Mouse (Mus musculus) midbrain, embryonic 13.5 days (tissue): ENCODE data around the gene Zfp354a. TPM values are rescaled to one million over a fixed set of nuclear protein-coding genes. Genes with fewer than 3 reads are reported as not detected.

Experiments used
- ATAC-seq: fragments of 200-750 bp; cut with Nextera tagmentation; 2 replicates; pipeline ENCODE4 v1.8.0; 2017; ENCODE audit warnings: mild to moderate bottlenecking, moderate TSS enrichment, moderate library complexity
- H3K27ac ChIP-seq: fragments of 300-500 bp; sonication (generic); 2 replicates; pipeline ENCODE4 v1.5.1; 2015; ENCODE audit warnings: inconsistent platforms, mild to moderate bottlenecking, moderate library complexity
- H3K27me3 ChIP-seq: fragments of 300-500 bp; sonication (generic); 2 replicates; pipeline ENCODE4 v1.6.1; 2015; ENCODE audit warnings: mild to moderate bottlenecking, inconsistent platforms
- H3K36me3 ChIP-seq: fragments of 300-500 bp; sonication (generic); 2 replicates; pipeline ENCODE4 v1.6.1; 2015; ENCODE audit warnings: mild to moderate bottlenecking, inconsistent platforms
- H3K4me1 ChIP-seq: fragments of 300-500 bp; sonication (generic); replicated peaks from 2 replicates; pipeline ENCODE4 v1.6.1; 2015; ENCODE audit warnings: inconsistent platforms
- H3K4me2 ChIP-seq: fragments of 300-500 bp; sonication (generic); replicated peaks from 2 replicates; pipeline ENCODE4 v1.6.1; 2015; ENCODE audit warnings: moderate library complexity, mild to moderate bottlenecking, inconsistent platforms
- H3K4me3 ChIP-seq: fragments of 300-500 bp; sonication (generic); replicated peaks from 2 replicates; pipeline ENCODE4 v1.5.1; 2015; ENCODE audit warnings: mild to moderate bottlenecking, inconsistent platforms
- H3K9ac ChIP-seq: fragments of 300-500 bp; sonication (generic); replicated peaks from 2 replicates; pipeline ENCODE4 v1.6.1; 2015; ENCODE audit warnings: mild to moderate bottlenecking, inconsistent platforms
- H3K9me3 ChIP-seq: fragments of 300-500 bp; sonication (generic); 2 replicates; pipeline ENCODE4 v1.6.1; 2016; ENCODE audit warnings: mild to moderate bottlenecking, inconsistent platforms
- WGBS: fragments of 180-500 bp; shearing (Covaris S2); methylation state at CpG from one replicate; pipeline ENCODE4 v1.1.7; 2015; 5-methylcytosine and 5-hydroxymethylcytosine counted together
- polyA plus RNA-seq: library from polyadenylated mRNA; unstranded; fragments of >200 nt; fragmentation: Nextera tagmentation; extraction: Ambion mirVana; gene quantifications from 2 replicates; pipeline ENCODE4 v1.2.1, GENCODE M21; 2015

The Zfp354a gene
- polyA plus RNA-seq, 1 experiment from 2014 or later = 11.3 TPM

DNA sequence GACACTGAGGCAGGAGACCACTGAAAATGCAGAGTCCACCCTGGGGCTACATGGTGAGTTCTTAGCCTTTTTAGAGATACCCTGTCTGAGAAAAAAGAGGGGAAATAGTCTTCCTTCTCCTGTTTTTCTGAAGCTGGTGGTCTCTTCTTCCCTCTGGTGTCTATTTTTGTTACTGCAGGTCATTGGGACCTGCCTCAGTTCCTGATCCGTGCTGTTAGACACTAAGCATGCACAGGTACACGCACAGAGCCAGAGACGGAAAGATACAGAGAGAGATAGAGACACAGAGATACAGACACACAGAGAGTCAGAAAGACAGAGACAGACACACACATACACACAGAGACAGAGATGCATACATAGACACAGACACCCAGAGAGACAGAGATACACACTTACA, 5.8 kb upstream of the Zfp354a start:
- no peaks in the 10 kb centered on the region for H3K4me1 ChIP-seq
- WGBS = 57% methylated on average over 3 of the region's 3 CpGs
- no peak overlapping the region for H3K9ac ChIP-seq
- H3K27me3 ChIP-seq = no peaks in the 10 kb centered on the region
- no peak overlapping the region for H3K27ac ChIP-seq
- H3K9me3 ChIP-seq = no peaks in the 10 kb centered on the region
- H3K4me3 ChIP-seq = no peak overlapping the region
- ATAC-seq = no peak
- H3K36me3 ChIP-seq = no peaks in the 10 kb centered on the region
- H3K4me2 ChIP-seq = no peak overlapping the region

DNA sequence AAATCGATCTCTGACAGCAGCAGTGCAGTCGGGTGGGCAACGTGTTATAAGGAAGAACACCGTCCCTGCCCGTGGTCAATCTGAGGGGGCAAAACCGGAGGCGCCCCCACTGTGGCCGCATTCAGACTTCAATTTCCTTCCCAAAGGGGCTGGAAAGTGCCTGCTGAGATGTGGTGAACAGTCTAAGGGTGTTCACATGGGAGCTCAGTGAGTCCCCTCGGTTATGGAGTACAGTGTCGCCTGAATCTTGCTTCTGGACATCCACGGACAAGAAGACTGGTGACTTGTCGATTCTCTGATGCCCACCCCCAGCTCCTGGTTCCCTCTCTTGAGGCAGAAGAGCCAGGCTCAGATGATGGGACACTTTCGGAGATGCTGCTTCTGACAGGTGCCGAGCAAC, 583 bp downstream of the Zfp354a start:
- 14% methylated on average over 14 of the region's 14 CpGs for WGBS

DNA sequence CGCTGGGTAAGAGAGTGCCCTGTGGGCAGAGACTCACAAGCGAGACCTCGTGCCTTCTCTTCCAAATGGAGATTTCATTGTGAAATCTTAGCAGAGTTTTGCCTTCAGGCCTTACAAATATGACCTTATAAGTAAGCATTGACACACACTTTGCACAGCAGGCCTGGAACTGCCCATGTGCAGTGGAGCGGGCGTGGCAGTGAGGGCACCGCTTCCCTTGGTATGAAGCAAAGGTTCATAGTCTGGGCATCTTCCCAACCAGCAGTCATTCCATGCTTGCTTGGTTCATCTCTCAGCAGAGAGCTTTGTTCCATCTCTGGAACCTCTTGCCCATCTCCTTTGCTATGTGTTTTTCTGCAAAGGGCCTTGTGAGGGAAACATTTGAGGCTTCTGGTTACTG, 1.9 kb downstream of the Zfp354a start:
- Histone ChIP-seq H3K27me3 (no peaks in the 10 kb centered on the region), H3K9ac (no peak overlapping the region), H3K4me1 (peaks cover 13% of the 10 kb centered on the region), H3K9me3 (no peaks in the 10 kb centered on the region), H3K4me2 (no peak overlapping the region), H3K27ac (no peak overlapping the region), H3K4me3 (no peak overlapping the region), H3K36me3 (peaks cover 47% of the 10 kb centered on the region)
- WGBS = 97% methylated on average over 6 of the region's 6 CpGs
- no peak for ATAC-seq

More for the DNA sequence above, 583 bp downstream of the Zfp354a start:
- Histone ChIP-seq H3K4me1 (peaks cover 13% of the 10 kb centered on the region), H3K36me3 (peaks cover 35% of the 10 kb centered on the region), H3K9me3 (no peaks in the 10 kb centered on the region), H3K27ac (no peak overlapping the region), H3K4me3 (peak overlapping the region; percentile 80), H3K4me2 (peak overlapping the region; percentile 85), H3K27me3 (no peaks in the 10 kb centered on the region), H3K9ac (peak overlapping the region; percentile 80)
- ATAC-seq = peak; percentile 57

DNA sequence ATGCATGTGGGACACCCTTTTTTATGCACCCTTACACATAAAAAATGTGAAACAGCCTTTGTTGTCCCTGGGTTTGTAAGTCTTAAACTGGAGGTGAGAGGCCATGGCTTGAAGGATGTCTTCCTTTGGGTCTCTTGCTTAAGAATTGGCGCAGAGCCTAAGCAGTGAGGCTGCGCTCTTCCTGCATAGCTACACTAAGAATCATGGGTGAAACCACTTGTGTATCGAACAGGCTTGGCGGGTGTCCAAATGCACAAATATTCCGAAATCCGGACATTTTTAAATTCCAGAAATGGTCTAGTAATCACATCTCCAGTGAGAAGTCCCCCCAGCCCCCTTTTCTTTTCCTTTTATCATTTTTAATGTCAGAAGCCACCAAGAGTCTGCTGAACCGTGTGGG, 4.2 kb downstream of the Zfp354a start:
- no peak for ATAC-seq
- H3K4me3 ChIP-seq = no peak overlapping the region
- H3K9me3 ChIP-seq = no peaks in the 10 kb centered on the region
- no peak overlapping the region for H3K27ac ChIP-seq
- H3K27me3 ChIP-seq = no peaks in the 10 kb centered on the region
- peaks cover 68% of the 10 kb centered on the region for H3K36me3 ChIP-seq
- H3K4me1 ChIP-seq = peaks cover 13% of the 10 kb centered on the region
- H3K4me2 ChIP-seq = no peak overlapping the region
- 95% methylated on average over 7 of the region's 7 CpGs for WGBS
- no peak overlapping the region for H3K9ac ChIP-seq

DNA sequence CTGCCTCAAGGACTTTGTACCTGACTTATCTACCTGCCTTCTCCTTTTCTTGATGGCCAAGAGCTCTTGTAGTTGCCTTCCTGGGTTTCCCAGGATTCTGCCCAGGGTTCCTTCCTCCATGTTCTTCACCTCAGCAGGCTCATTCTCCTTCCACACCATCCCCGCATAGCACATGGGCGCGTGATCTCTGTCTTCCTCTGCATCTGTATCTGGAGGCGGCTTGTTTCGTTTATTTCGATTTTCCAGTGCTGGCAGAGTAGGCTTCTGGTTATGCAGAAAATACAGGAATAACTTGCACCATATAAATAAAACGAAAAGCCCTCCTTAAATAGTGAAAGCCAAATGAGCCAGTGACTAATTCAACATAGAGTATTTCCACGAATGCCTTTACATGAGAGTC, 4.8 kb downstream of the Zfp354a start:
- WGBS = 97% methylated on average over 8 of the region's 8 CpGs
- Histone ChIP-seq H3K4me2 (no peak overlapping the region), H3K27ac (no peak overlapping the region), H3K9ac (no peak overlapping the region), H3K27me3 (no peaks in the 10 kb centered on the region), H3K4me3 (no peak overlapping the region), H3K36me3 (peaks cover 74% of the 10 kb centered on the region), H3K9me3 (no peaks in the 10 kb centered on the region), H3K4me1 (peaks cover 13% of the 10 kb centered on the region)
- ATAC-seq = no peak

DNA sequence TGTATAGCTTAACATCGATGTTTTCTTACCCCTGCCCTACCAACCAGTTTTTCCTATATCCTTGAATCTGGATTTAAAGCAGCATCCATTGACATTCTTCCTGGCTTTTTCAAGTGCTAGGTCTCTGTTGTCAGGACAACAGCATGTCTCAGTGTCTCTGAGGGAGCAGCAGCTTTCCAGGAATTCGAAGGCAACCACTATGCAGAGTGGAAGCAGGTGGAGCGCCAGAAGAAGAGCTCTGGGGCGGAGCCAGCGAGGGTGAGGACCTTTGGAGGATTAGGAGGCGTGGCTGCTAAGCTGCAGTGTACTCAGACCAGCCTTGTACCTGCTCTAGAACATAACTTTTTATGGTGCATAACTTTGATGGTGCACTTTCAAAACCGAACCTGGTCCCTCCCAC, 25.5 kb downstream of the Zfp354a start:
- H3K4me2 ChIP-seq = no peak overlapping the region
- H3K4me3 ChIP-seq = no peak overlapping the region
- H3K4me1 ChIP-seq = no peaks in the 10 kb centered on the region
- H3K9ac ChIP-seq = no peak overlapping the region
- H3K9me3 ChIP-seq = no peaks in the 10 kb centered on the region
- H3K27ac ChIP-seq = no peak overlapping the region
- 46% methylated on average over 7 of the region's 7 CpGs for WGBS
- H3K36me3 ChIP-seq = no peaks in the 10 kb centered on the region
- no peaks in the 10 kb centered on the region for H3K27me3 ChIP-seq
- ATAC-seq = no peak

DNA sequence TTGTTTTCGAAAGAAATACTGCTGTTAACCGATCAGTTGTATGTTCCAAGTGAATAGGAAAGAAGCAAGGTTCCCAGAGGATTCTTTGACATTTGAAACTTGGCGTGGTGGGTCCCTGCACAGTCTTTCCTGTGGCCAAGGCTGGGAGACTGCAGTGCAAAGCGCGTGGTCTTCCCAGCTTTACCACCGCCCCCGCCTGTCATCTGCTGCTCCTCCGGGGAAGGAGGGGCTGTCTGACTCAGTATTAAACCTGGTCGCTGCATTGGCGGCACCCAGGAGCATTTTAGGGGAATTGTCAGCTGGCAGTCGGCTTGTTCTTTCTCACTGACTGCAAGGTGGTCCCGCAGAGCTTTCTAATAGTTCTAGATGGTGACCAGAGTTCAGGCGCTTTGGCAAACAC, 26.2 kb downstream of the Zfp354a start:
- Histone ChIP-seq H3K36me3 (no peaks in the 10 kb centered on the region), H3K27me3 (no peaks in the 10 kb centered on the region), H3K27ac (no peak overlapping the region), H3K9me3 (no peaks in the 10 kb centered on the region), H3K4me2 (no peak overlapping the region), H3K4me3 (no peak overlapping the region), H3K4me1 (no peaks in the 10 kb centered on the region), H3K9ac (no peak overlapping the region)
- ATAC-seq = no peak
- WGBS = 73% methylated on average over 13 of the region's 13 CpGs

DNA sequence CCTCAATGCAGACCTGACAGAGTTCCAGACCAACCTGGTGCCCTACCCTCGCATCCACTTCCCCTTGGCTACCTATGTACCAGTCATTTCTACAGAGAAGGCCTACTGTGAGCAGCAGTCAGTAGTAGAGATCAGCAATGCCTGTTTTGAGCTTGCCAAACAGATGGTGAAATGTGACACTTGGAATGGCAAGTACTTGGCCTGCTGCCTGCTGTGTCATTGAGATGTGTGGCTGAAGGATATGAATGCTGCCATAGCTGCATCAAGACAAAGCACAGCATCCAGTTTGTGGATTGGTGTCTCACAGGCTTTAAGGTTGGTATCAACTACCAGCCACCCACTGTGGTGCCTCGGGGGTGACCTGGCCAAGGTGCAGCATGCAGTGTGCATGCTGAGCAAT, 48.2 kb downstream of the Zfp354a start:
- Histone ChIP-seq H3K27ac (no peak overlapping the region), H3K4me2 (no peak overlapping the region), H3K9me3 (peaks cover 2% of the 10 kb centered on the region; the same call in 1 of the 2 replicates), H3K27me3 (no peaks in the 10 kb centered on the region), H3K4me1 (no peaks in the 10 kb centered on the region), H3K9ac (no peak overlapping the region), H3K4me3 (no peak overlapping the region), H3K36me3 (no peaks in the 10 kb centered on the region)
- no peak for ATAC-seq
- WGBS = 85% methylated on average over 2 of the region's 2 CpGs

DNA sequence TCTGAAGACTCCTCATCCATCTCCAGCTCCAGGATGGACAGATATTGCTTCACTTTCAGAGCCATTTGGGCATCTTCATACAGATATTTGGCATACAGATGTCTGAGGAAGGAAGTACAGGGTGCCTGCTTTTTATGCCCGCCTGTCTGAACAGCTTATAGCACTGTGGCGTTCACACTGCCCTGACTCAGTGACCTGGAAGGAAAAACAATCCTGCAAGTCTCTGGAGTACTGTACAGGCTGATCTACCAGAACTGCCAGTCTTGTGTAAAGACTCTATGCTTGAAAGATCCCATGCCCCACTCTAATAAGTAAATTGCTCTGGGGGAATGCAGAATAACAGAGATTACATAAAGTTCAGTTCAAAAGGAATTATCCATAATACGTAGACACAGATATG, 51.6 kb downstream of the Zfp354a start:
- no peak overlapping the region for H3K4me3 ChIP-seq
- H3K27ac ChIP-seq = no peak overlapping the region
- no peak overlapping the region for H3K9ac ChIP-seq
- no peaks in the 10 kb centered on the region for H3K27me3 ChIP-seq
- H3K4me2 ChIP-seq = no peak overlapping the region
- no peaks in the 10 kb centered on the region for H3K36me3 ChIP-seq
- 80% methylated on average over 3 of the region's 3 CpGs for WGBS
- H3K9me3 ChIP-seq = peaks cover 2% of the 10 kb centered on the region; the same call in 1 of the 2 replicates
- no peak for ATAC-seq
- no peaks in the 10 kb centered on the region for H3K4me1 ChIP-seq

Other genes starting within 250 kb of the Zfp354a start
- gene Zfp354c, start 231.5 kb upstream of the Zfp354a start, polyA plus RNA-seq = 54.6 and 55.4 TPM in 2 replicates
- gene Zfp879, start 217.7 kb upstream of the Zfp354a start, polyA plus RNA-seq = 1.2 and 1.4 TPM in 2 replicates
- gene Grm6, start 208.6 kb upstream of the Zfp354a start, polyA plus RNA-seq = 0.08 TPM in 1 of 2 replicates, not detected in the other
- 16.7 TPM in 2 replicates for gene Zfp454, start 171.6 kb upstream of the Zfp354a start, polyA plus RNA-seq
- 51.9 and 53.2 TPM in 2 replicates for gene Zfp2, start 143.1 kb upstream of the Zfp354a start, polyA plus RNA-seq
- 2.9 TPM in 2 replicates for gene Zfp354b, start 127.6 kb upstream of the Zfp354a start, polyA plus RNA-seq
- not detected in 2 replicates for gene 4933414I15Rik, start 115.5 kb upstream of the Zfp354a start, polyA plus RNA-seq
- gene Prop1, start 105.5 kb upstream of the Zfp354a start, polyA plus RNA-seq = not detected in 2 replicates
- gene Olfr1378, start 92.7 kb upstream of the Zfp354a start, polyA plus RNA-seq = not detected in 2 replicates
- gene Olfr1377, start 77.3 kb upstream of the Zfp354a start, polyA plus RNA-seq = not detected in 2 replicates
- gene Olfr51, start 55.7 kb upstream of the Zfp354a start, polyA plus RNA-seq = not detected in 2 replicates
- not detected in 2 replicates for gene Olfr54, start 45.0 kb upstream of the Zfp354a start, polyA plus RNA-seq
- not detected in 2 replicates for gene Olfr1375, start 11.1 kb upstream of the Zfp354a start, polyA plus RNA-seq
- not detected in 2 replicates for gene Gm12569, start 161.2 kb downstream of the Zfp354a start, polyA plus RNA-seq
- 154 and 164 TPM in 2 replicates for gene Clk4, start 202.5 kb downstream of the Zfp354a start, polyA plus RNA-seq
- 0.31 TPM in 1 of 2 replicates, not detected in the other for gene BC049762, start 203.8 kb downstream of the Zfp354a start, polyA plus RNA-seq
- gene Col23a1, start 230.7 kb downstream of the Zfp354a start, polyA plus RNA-seq = 3.4 and 5.7 TPM in 2 replicates